Mouse (Mus musculus) heart, adult 2 months (tissue): ENCODE data around the gene Rnf24.

Experiments
- CTCF ChIP-seq: fragments of 200-600 bp; IDR thresholded peaks from 2 replicates; pipeline ENCODE4 v1.8.1; 2022; ENCODE audit warnings: antibody characterized with exemption, mild to moderate bottlenecking, moderate library complexity
- EP300 ChIP-seq: fragments of 200-500 bp; IDR thresholded peaks from 2 replicates; pipeline ENCODE4 v1.6.1; 2011; ENCODE audit warnings: low read depth, low read length, control low read depth; ENCODE audit not compliant: insufficient read depth
- POLR2A ChIP-seq: fragments of 200-500 bp; IDR thresholded peaks from 2 replicates; pipeline ENCODE4 v1.6.1; 2011; ENCODE audit warnings: mild to moderate bottlenecking, low read depth, low read length, control low read depth; ENCODE audit not compliant: insufficient read depth

- no peak for TF ChIP-seq POLR2A
- TF ChIP-seq CTCF = no peak
- no peak for TF ChIP-seq EP300
These were observed 29.0 kb downstream of the Rnf24 start for GRCm38 (mm10) chr2:131323675-131324074.
